Mouse (Mus musculus) thymus, postnatal 4 days (tissue): ENCODE measurements around the gene Stpg2.
A peak's percentile ranks its signal among the peaks of the same experiment; 100 is the strongest.
"Not testable (repeated sequence)": the region's sequence is repeated elsewhere in the genome, so short reads cannot be mapped to it uniquely, and the experiment has no call there.

Experiments
- DNase-seq: peaks from one replicate; pipeline ENCODE4 v3.0.0; 2021

Stpg2 gene

GRCm38 (mm10) chr3:139205444-139205998 is at the start of gene Stpg2:
Gene Stpg2 (plus strand): TSS chr3:139205694.
- peak; percentile 98 for DNase-seq

GRCm38 (mm10) chr3:139162146-139162545 is 43.3 kb upstream of the Stpg2 start:
- no peak for DNase-seq

DNA sequence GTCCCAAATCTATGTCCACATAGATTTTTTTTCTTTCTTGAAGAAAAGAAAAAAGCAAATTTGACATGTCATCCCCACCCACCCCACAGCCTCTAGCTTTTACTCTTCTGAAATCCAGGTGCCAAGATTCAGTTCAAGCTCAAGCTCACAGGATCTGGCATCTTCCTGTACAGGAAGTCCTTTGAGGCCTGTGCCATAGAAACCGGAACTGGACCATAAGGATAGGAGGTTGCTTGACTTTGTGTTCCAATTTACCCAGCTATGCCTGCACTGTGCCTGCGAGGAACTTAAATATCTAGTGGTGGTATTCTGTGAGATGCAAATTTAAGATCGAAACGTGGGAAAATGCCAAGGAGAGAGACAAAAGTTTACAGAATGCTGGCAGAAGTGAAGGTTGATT is 42.8 kb upstream of the Stpg2 start:
- no peak for DNase-seq

GRCm38 (mm10) chr3:139168510-139169269 is 36.8 kb upstream of the Stpg2 start:
- DNase-seq = no peak

GRCm38 (mm10) chr3:139169740-139170139 is 35.8 kb upstream of the Stpg2 start:
- DNase-seq = no peak

DNA sequence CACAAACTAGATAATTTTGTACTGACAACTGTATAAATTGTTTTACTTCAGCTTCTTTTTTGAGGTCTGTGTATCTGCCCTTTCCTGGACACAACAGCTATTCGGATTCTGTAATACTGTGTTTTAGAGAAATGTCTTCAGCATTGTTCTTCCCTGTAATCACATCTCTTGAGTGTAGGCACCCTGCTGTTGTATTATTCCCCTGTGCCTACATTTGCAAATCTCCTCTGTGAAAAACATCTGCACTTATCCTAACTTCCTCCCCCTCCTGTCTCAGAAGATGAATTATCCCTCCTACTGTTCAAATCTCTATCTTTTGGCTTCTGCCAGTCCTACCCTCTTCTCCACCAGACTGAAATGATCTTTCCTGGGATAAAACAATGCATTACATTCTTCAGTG is 28.6 kb upstream of the Stpg2 start:
- no peak for DNase-seq

DNA sequence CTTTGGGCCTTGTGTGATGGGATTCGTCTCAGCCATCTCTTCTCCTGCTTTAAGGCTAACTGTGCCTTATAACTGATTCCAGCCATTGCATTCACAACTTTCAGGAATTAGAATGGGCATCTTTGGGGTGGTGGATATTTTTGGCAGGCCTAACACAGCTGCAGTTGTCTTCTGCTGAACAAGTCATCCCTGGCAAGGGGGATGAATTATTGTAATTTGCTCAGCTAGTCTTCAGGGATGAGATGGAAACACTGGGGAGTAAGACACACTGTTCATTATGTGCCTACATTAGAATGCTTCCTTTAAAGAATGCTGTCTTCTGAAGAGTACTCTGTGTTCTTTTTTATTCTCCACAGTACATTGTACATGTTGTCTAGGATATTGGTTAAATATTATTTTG is 14.0 kb upstream of the Stpg2 start:
- DNase-seq = no peak

DNA sequence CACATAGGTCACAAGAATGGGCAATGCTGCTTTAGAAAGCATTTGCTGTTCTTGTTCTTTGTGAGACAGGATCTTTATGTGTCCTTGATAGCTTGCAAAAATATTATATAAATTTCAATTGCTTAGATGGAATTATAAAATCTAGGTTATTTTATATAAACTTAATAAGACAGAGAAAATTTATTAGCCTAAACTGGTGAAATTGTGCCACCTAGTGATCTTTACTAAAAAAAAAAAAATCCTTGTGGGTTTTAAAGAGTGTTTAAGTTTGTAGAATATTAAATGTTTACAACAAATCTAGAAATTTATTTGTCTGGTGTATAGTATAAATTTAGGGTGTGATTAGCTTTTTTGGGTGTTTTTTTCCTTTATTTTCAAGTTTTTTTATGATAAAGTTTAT is 11.6 kb upstream of the Stpg2 start:
- no peak for DNase-seq

DNA sequence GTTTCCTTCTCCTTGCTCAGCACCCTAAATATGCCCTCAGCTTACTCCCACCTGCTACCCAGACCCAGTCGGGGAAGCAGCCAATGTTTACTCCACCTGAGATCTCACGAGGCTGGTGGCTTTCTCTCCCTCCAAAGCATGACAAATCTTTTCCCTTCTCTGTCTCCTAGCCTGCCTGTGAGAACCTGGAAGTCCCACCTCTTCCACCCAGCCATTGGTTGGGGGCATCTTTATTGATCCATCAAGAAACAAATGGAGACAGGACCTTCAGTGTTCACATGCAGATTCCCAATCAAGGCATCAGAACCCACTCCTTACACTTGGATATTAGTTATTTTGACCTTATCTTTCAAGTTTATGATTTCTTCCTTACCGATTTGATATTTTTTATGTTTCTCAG is 7.1 kb upstream of the Stpg2 start:
- no peak for DNase-seq

- DNase-seq = no peak
Observed at GRCm38 (mm10) chr3:139200324-139200723, 5.2 kb upstream of the Stpg2 start.

GRCm38 (mm10) chr3:139216945-139217344 is 11.5 kb downstream of the Stpg2 start:
- DNase-seq = no peak

DNA sequence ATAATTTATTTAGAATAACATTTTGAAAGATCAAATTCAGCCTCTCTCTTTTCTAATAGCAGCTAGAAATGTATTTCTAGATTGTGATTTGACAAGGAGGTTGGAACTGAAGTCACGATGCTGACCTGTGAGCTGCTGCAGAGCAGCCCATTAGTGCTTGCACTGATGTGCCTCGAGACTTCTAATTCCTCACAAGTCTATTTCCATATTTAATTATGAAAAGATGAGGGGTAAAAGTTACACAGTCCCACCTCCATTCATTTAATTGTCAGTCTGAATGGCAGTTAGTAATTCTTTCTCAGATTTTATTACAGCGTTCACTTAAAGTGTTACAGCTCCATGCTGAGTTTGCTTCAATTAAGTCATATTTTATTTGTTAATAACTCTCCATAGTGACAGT is 19.6 kb downstream of the Stpg2 start:
- DNase-seq = no peak

DNA sequence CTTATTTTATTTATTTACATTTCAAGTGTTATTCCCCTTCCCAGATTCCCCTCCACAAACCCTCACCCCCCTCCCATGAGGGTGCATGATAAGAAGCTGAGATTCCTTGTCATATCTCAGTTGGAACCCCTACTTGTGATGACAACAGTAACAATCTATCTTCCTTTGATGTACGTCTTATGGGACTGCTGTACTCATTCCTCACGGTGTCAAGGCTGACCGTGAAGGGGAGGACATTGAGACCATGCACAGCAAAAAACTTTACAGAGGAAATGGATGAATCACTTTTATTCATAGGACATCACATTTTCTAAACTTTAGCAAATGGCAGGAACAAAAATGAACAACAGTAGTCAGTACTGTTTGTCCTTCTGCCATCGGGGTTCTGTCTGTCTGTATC is 21.3 kb downstream of the Stpg2 start:
- DNase-seq = no peak

GRCm38 (mm10) chr3:139245219-139245618 is 39.7 kb downstream of the Stpg2 start:
- DNase-seq = no peak

DNA sequence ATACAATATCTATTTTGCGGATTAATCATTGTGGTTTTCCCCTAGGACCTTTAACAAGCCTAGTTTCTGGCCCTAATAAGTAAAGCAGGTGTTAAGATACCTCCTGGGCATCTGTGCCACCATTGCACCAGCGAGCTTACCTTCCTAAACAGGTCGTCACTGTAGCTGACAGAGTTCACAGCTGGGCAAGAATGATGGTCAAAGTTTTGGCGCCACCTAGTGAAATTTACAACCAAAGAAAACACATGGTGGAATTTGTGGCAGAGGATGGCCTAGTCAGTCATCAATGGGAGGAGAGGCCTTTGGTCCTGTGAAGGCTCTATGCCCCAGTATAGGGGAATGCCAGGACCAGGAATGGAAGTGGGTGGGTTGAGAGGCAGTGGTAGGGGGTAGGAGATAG is 41.0 kb downstream of the Stpg2 start:
- peak; percentile 37 for DNase-seq

DNA sequence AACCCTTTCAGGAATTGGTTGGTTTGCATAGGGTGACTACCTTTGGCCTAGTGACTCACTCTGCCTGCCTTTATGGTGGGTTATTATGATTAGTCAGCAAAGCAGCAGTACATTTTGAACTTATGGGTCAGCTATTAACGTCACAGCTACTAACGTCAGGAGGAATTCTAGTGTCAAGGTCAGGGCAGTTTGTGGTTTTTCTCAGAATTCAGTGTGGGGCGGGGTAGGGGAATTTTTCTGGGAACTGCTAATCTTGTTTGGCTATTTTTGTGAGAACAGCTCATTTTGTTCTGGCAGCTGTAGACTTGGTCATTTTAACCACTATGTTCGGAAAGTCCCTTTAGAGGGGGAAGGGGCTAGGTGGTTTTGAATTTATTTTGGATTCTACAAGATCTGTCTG is 56.9 kb downstream of the Stpg2 start:
- not testable (repeated sequence) for DNase-seq

- DNase-seq = no peak
Observed at GRCm38 (mm10) chr3:139297909-139298308, 92.4 kb downstream of the Stpg2 start.

GRCm38 (mm10) chr3:139308078-139308809 is 102.8 kb downstream of the Stpg2 start:
- no peak for DNase-seq

- no peak for DNase-seq
Observed at GRCm38 (mm10) chr3:139311721-139312120, 106.2 kb downstream of the Stpg2 start.

GRCm38 (mm10) chr3:139380494-139380893 is 175.0 kb downstream of the Stpg2 start:
- no peak for DNase-seq

DNA sequence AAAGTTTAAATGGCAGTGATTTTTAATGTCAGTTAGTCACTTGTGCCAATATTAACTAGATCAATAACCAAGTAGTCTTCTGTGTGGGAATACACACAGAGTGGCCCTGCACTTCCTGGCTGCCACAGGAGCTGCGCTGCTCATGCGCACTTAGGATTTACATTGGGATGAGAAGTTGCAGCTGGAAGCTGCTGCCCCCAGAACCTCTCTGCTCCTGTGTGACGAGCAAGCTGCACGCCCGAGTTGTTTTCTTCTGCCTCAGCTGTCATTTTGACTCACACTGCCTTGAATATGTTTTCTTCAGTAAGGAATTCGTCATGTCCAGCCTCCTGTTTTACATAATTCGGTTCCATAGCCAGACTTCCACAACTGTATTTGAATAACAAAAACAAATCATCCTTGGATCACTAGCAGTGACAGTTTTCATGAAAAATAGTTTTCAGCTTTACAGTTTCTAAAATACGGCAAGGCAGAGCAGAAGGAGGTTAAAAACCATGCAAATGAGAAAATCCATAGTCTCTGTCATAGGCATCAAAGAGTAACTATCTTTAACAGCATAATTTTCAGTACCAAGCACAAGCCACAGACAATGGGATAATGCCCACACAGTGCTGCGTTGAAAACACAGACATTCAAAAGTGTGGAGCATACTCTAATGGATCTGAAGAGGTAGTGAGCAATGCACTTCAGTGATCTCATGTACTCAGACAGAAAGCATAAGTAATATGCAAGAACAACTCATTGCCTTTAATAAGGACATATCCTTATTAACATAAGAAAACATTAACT is 191.8 kb downstream of the Stpg2 start:
- no peak for DNase-seq

DNA sequence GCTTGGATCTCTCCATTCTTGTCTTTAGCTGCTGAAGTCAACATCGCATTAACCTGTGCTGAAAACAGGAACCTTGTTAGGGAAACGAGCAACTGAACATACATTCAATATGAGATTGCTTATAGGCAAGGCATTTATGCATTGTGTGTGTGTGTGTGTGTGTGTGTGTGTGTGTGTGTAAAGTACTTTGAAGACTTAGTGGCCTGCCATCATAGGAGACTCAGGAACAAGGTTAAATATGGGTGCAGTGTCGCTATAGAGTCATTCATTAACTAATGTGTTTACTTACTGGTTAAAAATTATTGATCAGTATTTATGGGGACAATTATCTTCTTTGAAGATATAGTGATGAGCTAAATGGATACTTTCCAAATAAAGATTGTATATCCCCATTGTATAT is 199.2 kb downstream of the Stpg2 start:
- DNase-seq = no peak

DNA sequence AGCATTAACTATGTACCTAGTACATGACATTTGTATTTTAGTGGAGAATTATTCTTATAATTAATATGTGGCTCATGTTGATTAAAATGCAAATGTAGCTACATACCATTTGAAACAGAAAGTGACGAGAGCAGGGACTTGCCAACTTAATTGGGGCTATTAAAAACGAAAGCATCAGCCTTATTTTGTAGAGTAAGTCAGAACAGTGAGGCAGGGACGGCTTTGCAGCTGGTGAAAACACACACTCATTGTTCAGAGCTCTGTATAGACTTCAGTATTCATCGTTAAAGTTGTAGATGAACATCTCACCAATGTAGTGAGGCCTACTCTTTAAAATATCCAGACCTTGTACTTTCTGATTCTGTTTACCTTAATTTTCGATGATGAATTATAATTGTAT is 213.6 kb downstream of the Stpg2 start:
- no peak for DNase-seq
